In the genomic region with DNA sequence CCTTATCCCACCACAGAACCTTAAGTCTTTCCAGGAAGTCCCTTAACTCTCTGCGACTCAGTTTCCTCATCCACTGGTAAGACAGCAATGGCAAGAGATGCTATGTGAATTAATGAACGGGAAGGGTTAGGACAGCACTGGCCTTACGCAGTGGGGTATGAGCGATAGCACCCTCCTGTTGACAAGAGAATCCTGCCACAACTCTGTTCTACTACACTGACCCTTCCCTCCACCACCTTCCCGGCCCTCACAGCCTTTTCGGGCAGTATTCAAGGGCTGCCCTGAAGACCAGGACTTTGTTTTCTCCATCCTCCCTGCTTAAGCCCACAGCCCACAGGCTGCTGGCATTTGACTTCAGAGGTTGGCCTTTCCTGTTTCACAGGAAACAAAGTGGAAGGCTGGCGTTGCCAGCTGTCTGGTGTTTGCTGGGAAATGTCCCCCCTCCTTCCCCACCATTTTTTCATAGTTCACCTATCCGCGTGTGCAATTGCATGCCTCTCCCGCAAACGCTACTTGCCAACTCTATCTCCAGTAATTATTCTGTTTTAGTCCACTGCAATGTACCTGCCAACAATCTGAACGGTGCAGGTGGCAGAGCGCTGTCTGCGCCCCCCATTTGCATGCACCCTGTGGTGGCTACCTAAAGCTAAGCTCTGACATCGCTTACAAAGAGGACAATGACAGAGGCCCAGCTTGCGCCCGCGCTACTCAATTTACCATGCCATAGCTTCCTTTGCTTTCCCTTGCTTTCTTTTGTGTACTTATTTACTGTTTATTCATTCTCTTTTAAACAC, we compare ENCODE assay signal across 15 mouse cellular contexts.
A peak's percentile ranks its signal among the peaks of the same experiment; 100 is the strongest.
DNase-seq lines count a peak whose midpoint lies in the region; ATAC-seq and TF ChIP-seq lines count a peak whose summit lies in the region.
"Had no signal": no experiment of that assay in that cellular context is flagged by ENCODE, and none has a peak within 500 bp of the region (broad histone marks: within the 10 kb centered on the region; RNA-seq: fewer than 3 reads in every experiment).

No protein-coding gene starts in this region.

- H3K4me3 ChIP-seq in cerebellum, adult 2 months (replicated peaks; ENCODE audit: insufficient read depth, low read depth, low read length): no peak overlapping the region
- no peak overlapping the region for H3K4me3 ChIP-seq in forebrain, embryonic 16.5 days (replicated peaks; ENCODE audit: low read length)
- peak overlapping the region; percentile 26 for H3K4me3 ChIP-seq in midbrain, embryonic 13.5 days (replicated peaks)
- H3K4me3 ChIP-seq in kidney, embryonic 16.5 days (ENCODE audit: low read length): no peak overlapping the region
- H3K4me3 ChIP-seq: erythroblast, embryonic 14.5 days had no signal

- no peak overlapping the region for H3K27ac ChIP-seq in cerebellum, adult 2 months (ENCODE audit: insufficient read depth, low read length)
- H3K27ac ChIP-seq in forebrain, embryonic 16.5 days (ENCODE audit: low read length): no peak overlapping the region
- no peak overlapping the region for H3K27ac ChIP-seq in midbrain, embryonic 13.5 days
- H3K27ac ChIP-seq in kidney, embryonic 16.5 days (ENCODE audit: low read length): no peak overlapping the region

- H3K9me3 ChIP-seq in forebrain, embryonic 16.5 days (ENCODE audit: control insufficient read depth, low read length): no peaks in the 10 kb centered on the region
- no peaks in the 10 kb centered on the region for H3K9me3 ChIP-seq in midbrain, embryonic 13.5 days
- no peaks in the 10 kb centered on the region for H3K9me3 ChIP-seq in kidney, embryonic 16.5 days (ENCODE audit: low read length)

- intact Hi-C loops in gastrocnemius, postnatal 36 days (cut with DNase I): no loop called here

- peak; percentile 5 to 23 for DNase-seq in cerebellum, postnatal 14 days
- DNase-seq in cerebellum, adult 2 months: no peak
- peak; percentile 57 for DNase-seq in brain, embryonic 14.5 days (ENCODE audit: low read depth)
- no peak for DNase-seq in spleen, postnatal 10 days (ENCODE audit: low spot score in 2 of 2)
- no peak for DNase-seq in gastrocnemius, postnatal 36 days
- DNase-seq: adrenal gland, postnatal 10 days; cerebellum, adult 11-12 months; liver; spleen, adult 18-20 months had no signal

- H3K27me3 ChIP-seq in cerebellum, adult 2 months (ENCODE audit: control insufficient read depth, insufficient read depth, low read length): no peaks in the 10 kb centered on the region; the same call in 1 of the 2 replicates
- no peaks in the 10 kb centered on the region for H3K27me3 ChIP-seq in forebrain, embryonic 16.5 days (replicated peaks; ENCODE audit: control insufficient read depth, insufficient read depth, low read length)
- H3K27me3 ChIP-seq in midbrain, embryonic 13.5 days: no peaks in the 10 kb centered on the region
- H3K27me3 ChIP-seq in kidney, embryonic 16.5 days (ENCODE audit: insufficient read depth, low read length): no peaks in the 10 kb centered on the region

- H3K36me3 ChIP-seq in forebrain, embryonic 16.5 days (ENCODE audit: control insufficient read depth, insufficient read depth): no peaks in the 10 kb centered on the region
- no peaks in the 10 kb centered on the region for H3K36me3 ChIP-seq in midbrain, embryonic 13.5 days
- no peaks in the 10 kb centered on the region for H3K36me3 ChIP-seq in kidney, embryonic 16.5 days (ENCODE audit: insufficient read depth, low read length)

- H3K9ac ChIP-seq in forebrain, embryonic 16.5 days (replicated peaks; ENCODE audit: low read depth, low read length): no peak overlapping the region
- H3K9ac ChIP-seq in midbrain, embryonic 13.5 days (replicated peaks): peak overlapping the region; percentile 49; the same call in 1 of the 2 replicates
- H3K9ac ChIP-seq in kidney, embryonic 16.5 days (replicated peaks; ENCODE audit: low read length): no peak overlapping the region

- H3K4me2 ChIP-seq in forebrain, embryonic 16.5 days (ENCODE audit: low read length): peak overlapping the region; percentile 43
- peak overlapping the region; percentile 52 for H3K4me2 ChIP-seq in midbrain, embryonic 13.5 days (replicated peaks)
- no peak overlapping the region for H3K4me2 ChIP-seq in kidney, embryonic 16.5 days (replicated peaks; ENCODE audit: low read depth, low read length)

- H3K4me1 ChIP-seq in cerebellum, adult 2 months (ENCODE audit: control insufficient read depth, insufficient read depth, low read length): no peaks in the 10 kb centered on the region
- H3K4me1 ChIP-seq in forebrain, embryonic 16.5 days (replicated peaks; ENCODE audit: control insufficient read depth, insufficient read depth, low read length): peaks cover 7% of the 10 kb centered on the region
- H3K4me1 ChIP-seq in midbrain, embryonic 13.5 days (replicated peaks): peaks cover 8% of the 10 kb centered on the region
- H3K4me1 ChIP-seq in kidney, embryonic 16.5 days (ENCODE audit: insufficient read depth, low read length): no peaks in the 10 kb centered on the region

- no peak for TF ChIP-seq POLR2A in cerebellum, adult 2 months (IDR thresholded peaks at IDR 0.05; ENCODE audit: borderline replicate concordance, insufficient read depth, low read length)
- no peak for TF ChIP-seq POLR2A in brain, embryonic 14.5 days (IDR thresholded peaks at IDR 0.05; ENCODE audit: borderline replicate concordance, extremely low read depth, insufficient read depth, insufficient read length, poor library complexity, severe bottlenecking)

- no peak for TF ChIP-seq CTCF in cerebellum, adult 2 months (IDR thresholded peaks at IDR 0.05; ENCODE audit: borderline replicate concordance, insufficient read depth, low read depth, low read length)
- no peak for TF ChIP-seq CTCF in brain, embryonic 14.5 days (IDR thresholded peaks at IDR 0.05; ENCODE audit: borderline replicate concordance, extremely low read depth, insufficient read depth, insufficient read length)

- peak; percentile 36; the same call in 1 of the 2 replicates for ATAC-seq in forebrain, embryonic 16.5 days
- ATAC-seq in midbrain, embryonic 13.5 days: peak; percentile 55; the same call in 1 of the 2 replicates
- no peak for ATAC-seq in kidney, embryonic 16.5 days (ENCODE audit: low FRiP score, low TSS enrichment)
- ATAC-seq: intestine, postnatal 0 days; lung, postnatal 0 days had no signal

- WGBS in cerebellum, adult 2 months: 25% methylated on average over 18 of the region's 18 CpGs
- 19% methylated on average over 18 of the region's 18 CpGs for WGBS in forebrain, embryonic 16.5 days
- WGBS in midbrain, embryonic 13.5 days: 20% methylated on average over 18 of the region's 18 CpGs
- 56% methylated on average over 18 of the region's 18 CpGs for WGBS in kidney, embryonic 16.5 days

Comparison
In these comparisons a context has a peak if more than half of its experiments do, and no peak if none do; other contexts are left out.
1. DNase-seq: peak in cerebellum, postnatal 14 days (2 of 2) and brain, embryonic 14.5 days (single experiment); none in cerebellum, adult 2 months (0 of 2), spleen, postnatal 10 days (0 of 2) and gastrocnemius, postnatal 36 days (0 of 2).